Mouse (Mus musculus) liver, embryonic 15.5 days (tissue): Measurements from ENCODE around the gene Tars2. TPM values are rescaled to one million over a fixed set of nuclear protein-coding genes. Genes with fewer than 3 reads are reported as not detected.

Experiments used
- ATAC-seq: fragments of 200-750 bp; cut with Nextera tagmentation; 2 replicates; pipeline ENCODE4 v1.8.0; 2017; ENCODE audit warnings: moderate number of reproducible peaks, mild to moderate bottlenecking, moderate library complexity; ENCODE audit not compliant: insufficient read depth
- H3K27ac ChIP-seq: fragments of 300-500 bp; sonication (generic); replicated peaks from 2 replicates; pipeline ENCODE4 v1.5.1; 2015; ENCODE audit warnings: mild to moderate bottlenecking, inconsistent platforms
- H3K27me3 ChIP-seq: fragments of 300-500 bp; sonication (generic); 2 replicates; pipeline ENCODE4 v1.6.1; 2015; ENCODE audit warnings: mild to moderate bottlenecking, inconsistent platforms
- H3K36me3 ChIP-seq: fragments of 300-500 bp; sonication (generic); replicated peaks from 2 replicates; pipeline ENCODE4 v1.6.1; 2015; ENCODE audit warnings: moderate library complexity, mild to moderate bottlenecking, inconsistent platforms
- H3K4me1 ChIP-seq: fragments of 300-500 bp; sonication (generic); replicated peaks from 2 replicates; pipeline ENCODE4 v1.6.1; 2015; ENCODE audit warnings: inconsistent platforms
- H3K4me2 ChIP-seq: fragments of 300-500 bp; sonication (generic); 2 replicates; pipeline ENCODE4 v1.6.1; 2015; ENCODE audit warnings: moderate library complexity, mild to moderate bottlenecking, inconsistent platforms
- H3K4me3 ChIP-seq: fragments of 300-500 bp; sonication (generic); replicated peaks from 2 replicates; pipeline ENCODE4 v1.5.1; 2015; ENCODE audit warnings: mild to moderate bottlenecking, inconsistent platforms
- H3K9ac ChIP-seq: fragments of 300-500 bp; sonication (generic); 2 replicates; pipeline ENCODE4 v1.6.1; 2015; ENCODE audit warnings: moderate library complexity, mild to moderate bottlenecking, inconsistent platforms
- H3K9me3 ChIP-seq: fragments of 300-500 bp; sonication (generic); replicated peaks from 2 replicates; pipeline ENCODE4 v1.6.1; 2016; ENCODE audit warnings: inconsistent platforms
- WGBS: fragments of 180-500 bp; shearing (Covaris S2); methylation state at CpG from one replicate; pipeline ENCODE4 v1.1.7; 2015; ENCODE audit warnings: mixed read lengths; ENCODE audit not compliant: insufficient replicate concordance; 5-methylcytosine and 5-hydroxymethylcytosine counted together
- polyA plus RNA-seq: library from polyadenylated mRNA; unstranded; fragments of >200 nt; fragmentation: Nextera tagmentation; extraction: Ambion mirVana; gene quantifications from 2 replicates; pipeline ENCODE4 v1.2.1, GENCODE M21; 2015

Tars2 gene
- polyA plus RNA-seq, 1 experiment from 2014 or later: 33.8 TPM

DNA sequence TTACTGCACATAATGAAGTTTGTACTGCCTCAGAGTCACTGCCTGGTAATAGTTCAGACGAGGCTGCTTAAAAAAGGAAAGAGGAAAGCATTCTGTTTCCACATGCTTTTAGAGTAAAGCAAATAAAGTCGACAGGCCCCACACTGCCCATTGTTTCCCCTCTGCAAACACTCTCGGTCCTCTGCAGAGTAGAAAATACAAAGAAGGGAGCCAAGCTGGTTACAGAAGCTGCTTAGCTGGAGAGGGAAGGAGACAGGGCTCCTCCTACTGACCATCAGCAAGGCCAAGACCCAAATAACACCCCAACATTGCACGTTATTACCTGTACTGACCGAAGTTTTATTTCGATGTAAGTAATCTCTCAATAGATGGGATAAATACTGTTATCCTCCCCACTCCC is 3.0 kb upstream of the Tars2 start:
- WGBS: 69% methylated on average over 6 of the region's 6 CpGs
- H3K4me1 ChIP-seq: no peaks in the 10 kb centered on the region
- no peaks in the 10 kb centered on the region for H3K9me3 ChIP-seq
- H3K4me3 ChIP-seq: no peak overlapping the region
- no peak overlapping the region for H3K27ac ChIP-seq
- no peak overlapping the region for H3K4me2 ChIP-seq
- H3K36me3 ChIP-seq: peaks cover 42% of the 10 kb centered on the region
- ATAC-seq: no peak
- H3K9ac ChIP-seq: no peak overlapping the region
- no peaks in the 10 kb centered on the region for H3K27me3 ChIP-seq

DNA sequence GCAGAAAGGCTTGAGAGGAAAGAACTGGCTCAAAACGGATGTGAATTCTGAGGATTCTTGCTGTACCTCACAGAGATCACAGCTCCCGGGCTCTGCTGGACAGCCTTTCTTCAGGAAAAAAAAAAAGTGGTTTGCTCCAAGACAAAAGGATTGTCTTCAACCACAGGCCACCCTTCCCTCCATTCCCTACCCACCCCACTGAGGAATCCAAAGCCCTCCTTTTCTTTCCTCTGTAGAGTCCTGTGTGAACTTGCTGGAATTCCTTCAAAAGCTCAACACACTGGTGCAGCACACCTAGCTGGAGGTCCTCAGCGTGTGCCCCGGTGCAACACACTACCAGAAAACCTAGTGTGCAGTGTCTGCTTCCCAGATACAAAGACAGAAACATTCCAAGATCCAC is 1.8 kb upstream of the Tars2 start:
- WGBS: 74% methylated on average over 4 of the region's 4 CpGs
- Histone ChIP-seq H3K9me3 (no peaks in the 10 kb centered on the region), H3K36me3 (peaks cover 33% of the 10 kb centered on the region), H3K4me1 (no peaks in the 10 kb centered on the region), H3K4me2 (no peak overlapping the region), H3K4me3 (no peak overlapping the region), H3K9ac (no peak overlapping the region), H3K27me3 (peaks cover 3% of the 10 kb centered on the region; the same call in 1 of the 2 replicates), H3K27ac (no peak overlapping the region)
- ATAC-seq: no peak

DNA sequence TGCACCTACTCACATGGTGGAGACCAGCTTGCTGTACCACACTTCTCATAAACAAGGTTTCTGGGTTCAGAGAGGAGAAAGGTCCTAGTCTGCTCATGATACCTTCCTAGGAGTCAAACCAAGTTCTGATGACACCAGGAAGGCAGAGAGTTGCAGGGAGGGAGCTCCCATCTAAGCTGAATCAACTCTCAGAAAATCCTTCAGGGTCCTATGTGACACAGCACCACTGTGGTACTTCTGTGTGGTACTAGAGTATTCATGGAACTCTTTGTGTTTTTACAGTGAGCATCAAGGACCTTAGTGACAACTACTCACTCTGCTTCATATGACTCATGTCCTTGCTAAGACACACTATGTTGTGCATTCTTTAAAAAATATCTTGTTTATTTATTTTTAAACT is 650 bp upstream of the Tars2 start:
- H3K4me2 ChIP-seq: no peak overlapping the region
- H3K4me3 ChIP-seq: no peak overlapping the region
- H3K9me3 ChIP-seq: no peaks in the 10 kb centered on the region
- H3K27me3 ChIP-seq: peaks cover 8% of the 10 kb centered on the region; the same call in 1 of the 2 replicates
- no peak overlapping the region for H3K9ac ChIP-seq
- H3K27ac ChIP-seq: no peak overlapping the region
- peaks cover 22% of the 10 kb centered on the region for H3K36me3 ChIP-seq
- H3K4me1 ChIP-seq: peaks cover under 1% of the 10 kb centered on the region; the same call in 1 of the 2 replicates
- no peak for ATAC-seq

DNA sequence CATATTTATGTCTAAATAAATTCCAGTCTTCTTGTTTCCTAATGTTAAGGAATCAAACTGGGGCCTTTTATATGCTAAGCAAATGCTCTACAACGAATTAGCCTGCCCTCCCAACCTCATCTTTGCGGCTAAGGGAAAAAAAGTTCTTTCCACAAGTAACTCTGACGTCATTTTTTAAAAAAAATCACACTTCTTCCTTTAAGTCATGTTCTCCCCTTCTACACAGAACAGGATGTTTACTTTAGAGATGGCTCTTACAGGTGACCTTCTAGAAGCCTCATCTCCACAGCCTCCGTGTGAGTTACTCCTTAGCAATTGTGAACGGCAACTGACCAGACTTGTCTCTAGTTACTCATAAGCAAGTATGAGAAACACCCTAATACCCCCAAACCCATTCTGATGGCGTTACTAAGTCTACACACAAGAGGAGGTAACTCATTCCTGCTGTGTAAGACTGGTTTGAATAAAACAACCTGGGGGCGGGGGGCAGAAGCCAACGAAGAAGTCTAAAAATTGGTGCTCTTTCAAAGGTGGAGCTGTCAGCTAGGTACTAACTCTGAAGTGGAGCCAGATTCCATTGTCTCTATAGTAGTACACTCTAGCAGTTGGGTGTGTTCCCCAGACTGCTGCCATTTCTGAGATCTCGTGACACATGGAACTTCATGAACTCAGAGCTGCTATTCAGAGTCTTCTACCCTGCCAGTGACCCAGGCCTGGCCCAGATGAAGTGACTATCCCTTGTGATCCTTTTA is 1.4 kb downstream of the Tars2 start:
- 44% methylated on average over 9 of the region's 9 CpGs for WGBS
- Histone ChIP-seq H3K9me3 (no peaks in the 10 kb centered on the region), H3K36me3 (0 out of 2 replicates have a peak, but pooled peaks cover 2% of the 10 kb centered on the region), H3K9ac (no peak overlapping the region), H3K27ac (no peak overlapping the region), H3K4me2 (no peak overlapping the region), H3K4me3 (no peak overlapping the region), H3K27me3 (peaks cover 8% of the 10 kb centered on the region; the same call in 1 of the 2 replicates), H3K4me1 (peaks cover 18% of the 10 kb centered on the region)
- no peak for ATAC-seq

DNA sequence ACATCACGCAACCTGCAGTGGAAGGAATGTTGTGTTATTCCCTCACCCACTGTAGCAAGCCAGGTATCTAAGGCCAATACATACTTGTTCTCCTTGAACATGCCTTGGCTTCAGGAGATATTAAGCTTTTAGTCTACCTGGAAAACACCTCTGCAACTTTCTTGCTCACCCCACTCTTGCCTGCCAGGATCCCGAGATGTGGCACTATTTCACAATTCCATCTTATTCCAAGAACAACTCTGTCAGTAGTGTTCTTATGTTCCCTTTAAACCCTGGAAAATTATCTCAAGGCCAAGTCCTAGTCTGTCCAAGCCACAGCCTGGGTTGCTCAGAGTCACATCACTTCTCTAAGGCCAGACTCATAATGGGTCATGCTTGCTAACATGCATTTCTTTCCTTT is 3.2 kb downstream of the Tars2 start:
- Histone ChIP-seq H3K27ac (no peak overlapping the region), H3K36me3 (peaks cover 14% of the 10 kb centered on the region; the same call in 1 of the 2 replicates), H3K4me3 (no peak overlapping the region), H3K4me2 (no peak overlapping the region), H3K27me3 (peaks cover 8% of the 10 kb centered on the region; the same call in 1 of the 2 replicates), H3K9me3 (no peaks in the 10 kb centered on the region), H3K4me1 (peaks cover 26% of the 10 kb centered on the region), H3K9ac (no peak overlapping the region)
- ATAC-seq: no peak
- 69% methylated on average over 2 of the region's 2 CpGs for WGBS

DNA sequence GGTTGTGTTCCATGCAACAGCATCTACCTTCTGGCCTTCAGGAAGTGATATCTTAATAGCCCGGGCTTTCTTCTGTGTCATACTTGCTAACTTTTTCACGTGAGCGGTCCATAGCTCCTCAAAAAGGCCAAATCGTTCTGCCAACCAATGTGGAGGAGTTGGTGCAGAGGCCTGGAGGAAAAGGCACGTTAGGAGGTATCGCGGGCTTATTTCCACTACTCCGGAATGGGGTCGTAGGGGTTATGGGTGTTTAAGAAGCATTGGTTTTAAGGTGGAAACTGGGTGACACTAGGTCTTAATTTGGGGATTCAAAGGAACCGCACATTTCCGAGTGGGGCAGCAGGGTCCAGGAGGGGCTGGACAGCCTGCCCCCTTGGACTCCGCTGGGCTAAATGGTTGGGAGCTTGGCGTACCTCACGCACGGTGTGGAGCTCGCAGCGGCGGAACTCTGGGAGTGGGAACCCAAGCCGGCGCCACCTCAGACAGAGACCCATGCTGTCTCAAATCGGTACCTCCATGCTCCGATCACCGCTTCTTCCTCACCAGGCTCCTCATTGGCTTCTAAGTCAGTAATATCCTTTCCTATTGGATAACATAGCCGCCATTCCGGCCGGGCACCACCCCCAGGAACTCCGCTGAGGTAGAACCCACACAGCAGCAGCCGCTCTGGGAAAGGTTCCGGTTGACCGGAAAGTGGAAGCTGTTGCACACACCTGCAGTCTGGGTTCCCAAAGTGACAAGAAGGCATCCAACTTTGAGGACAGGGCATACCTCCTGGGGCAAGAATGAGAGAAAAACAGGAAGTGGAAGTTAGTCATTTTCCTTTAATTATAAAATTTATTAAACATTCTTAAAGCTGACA is 5.4 kb downstream of the Tars2 start:
- Histone ChIP-seq H3K4me1 (peaks cover 26% of the 10 kb centered on the region), H3K27ac (peak overlapping the region; percentile 71), H3K9ac (peak overlapping the region; percentile 85), H3K27me3 (peaks cover 8% of the 10 kb centered on the region; the same call in 1 of the 2 replicates), H3K4me2 (peak overlapping the region; percentile 89), H3K9me3 (no peaks in the 10 kb centered on the region), H3K36me3 (peaks cover 34% of the 10 kb centered on the region), H3K4me3 (peak overlapping the region; percentile 87)
- peak; percentile 98 for ATAC-seq
- WGBS: under 1% methylated on average over 30 of the region's 30 CpGs

DNA sequence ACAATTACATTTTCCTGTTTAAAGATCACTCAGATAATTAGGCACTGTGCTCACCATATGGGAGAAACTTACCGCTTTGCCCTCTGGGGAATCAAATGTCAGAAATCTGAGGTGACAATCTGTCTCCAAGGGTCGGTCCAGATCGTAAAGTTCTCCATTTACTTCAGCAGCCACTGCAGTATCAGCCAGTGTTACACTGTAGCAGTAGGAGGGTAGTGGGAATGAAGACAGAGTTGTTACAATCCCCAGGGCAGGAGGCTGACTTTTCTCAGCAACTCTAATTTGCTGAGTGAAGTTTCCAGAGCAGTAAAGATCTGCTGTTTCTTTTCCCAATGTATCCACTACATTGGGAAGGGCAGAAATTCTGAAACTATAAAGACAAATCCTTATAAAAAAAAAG is 7.1 kb downstream of the Tars2 start:
- Histone ChIP-seq H3K4me2 (no peak overlapping the region), H3K4me1 (peaks cover 26% of the 10 kb centered on the region), H3K9me3 (no peaks in the 10 kb centered on the region), H3K27me3 (peaks cover 8% of the 10 kb centered on the region; the same call in 1 of the 2 replicates), H3K4me3 (no peak overlapping the region), H3K9ac (no peak overlapping the region), H3K36me3 (peaks cover 50% of the 10 kb centered on the region), H3K27ac (no peak overlapping the region)
- no peak for ATAC-seq
- 80% methylated on average over 3 of the region's 3 CpGs for WGBS

DNA sequence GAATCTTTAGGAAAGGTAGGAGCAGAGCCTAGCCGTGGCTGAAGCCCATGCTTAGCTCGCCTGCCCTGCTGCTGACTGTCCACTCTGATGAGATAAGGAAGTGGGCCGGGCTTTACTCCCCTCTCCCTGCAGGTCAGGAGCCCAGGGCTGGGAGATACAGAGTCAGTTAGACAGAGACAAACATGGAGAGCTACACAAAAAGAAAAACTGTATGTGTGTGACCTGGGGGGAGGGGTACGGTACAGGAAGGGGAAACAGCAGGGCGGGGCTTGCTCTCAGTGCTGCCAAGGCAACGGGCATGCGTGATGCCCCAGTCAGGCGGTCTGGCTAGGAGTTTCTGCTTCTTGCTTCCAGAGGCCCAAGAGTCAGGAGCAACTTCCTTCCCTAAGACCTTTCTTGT is 19.6 kb downstream of the Tars2 start:
- Histone ChIP-seq H3K4me3 (no peak overlapping the region), H3K4me1 (peaks cover 25% of the 10 kb centered on the region), H3K27me3 (no peaks in the 10 kb centered on the region), H3K9me3 (no peaks in the 10 kb centered on the region), H3K9ac (no peak overlapping the region), H3K4me2 (peak overlapping the region; percentile 23; the same call in 1 of the 2 replicates), H3K27ac (peak overlapping the region; percentile 70), H3K36me3 (peaks cover 49% of the 10 kb centered on the region)
- peak; percentile 33; the same call in 1 of the 2 replicates for ATAC-seq
- 23% methylated on average over 8 of the region's 8 CpGs for WGBS

DNA sequence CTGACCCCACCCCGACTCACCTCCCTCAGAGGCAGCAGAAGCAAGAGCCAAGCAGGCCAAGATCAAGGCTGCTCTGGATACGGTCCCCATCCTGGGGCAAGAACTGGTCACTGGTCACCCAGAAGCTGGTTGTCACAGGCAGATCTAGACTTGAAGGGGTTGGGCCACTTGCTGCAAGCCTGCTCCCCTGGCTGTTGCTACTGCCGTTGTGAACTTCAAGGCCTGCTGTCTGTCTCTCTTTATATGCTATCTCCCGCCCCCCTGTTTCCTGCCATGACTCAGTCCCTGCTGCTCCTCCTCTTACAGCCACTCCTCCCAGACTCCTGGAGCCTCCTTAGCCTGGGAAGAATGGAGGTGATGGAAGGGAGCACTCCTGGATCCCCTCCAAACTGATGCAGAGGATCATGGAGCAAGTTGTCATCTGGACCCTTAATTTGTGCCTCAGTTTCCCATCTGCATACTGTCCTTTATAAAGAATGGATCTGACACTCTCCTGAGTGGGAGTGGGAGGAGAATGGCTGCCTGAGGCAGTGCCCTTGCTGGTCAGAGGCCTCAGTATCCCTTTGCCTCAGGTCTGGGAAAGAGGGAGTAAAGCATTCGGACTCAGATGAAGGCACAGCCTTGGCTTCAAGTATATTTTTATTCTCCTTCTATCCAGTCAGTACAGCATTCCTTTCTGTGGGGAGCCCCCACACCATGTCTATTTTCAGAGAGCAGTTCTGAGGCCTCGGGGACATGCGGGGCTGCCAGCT is 20.5 kb downstream of the Tars2 start, which contains the start of gene Ecm1:
TSS of gene Ecm1 (minus strand) at position 217 of the 752 bp plus-strand sequence.
- Histone ChIP-seq H3K4me2 (peak within 1 kb of the TSS; percentile 23; the same call in 1 of the 2 replicates), H3K36me3 (peaks cover 40% of the 10 kb centered on the region), H3K9ac (no peak within 1 kb of the TSS), H3K4me1 (peaks cover 34% of the 10 kb centered on the region), H3K9me3 (no peaks in the 10 kb centered on the region), H3K27ac (peak within 1 kb of the TSS; percentile 70), H3K27me3 (no peaks in the 10 kb centered on the region), H3K4me3 (no peak within 1 kb of the TSS)
- WGBS: 52% methylated on average over 7 of the region's 7 CpGs
- no peak for ATAC-seq

DNA sequence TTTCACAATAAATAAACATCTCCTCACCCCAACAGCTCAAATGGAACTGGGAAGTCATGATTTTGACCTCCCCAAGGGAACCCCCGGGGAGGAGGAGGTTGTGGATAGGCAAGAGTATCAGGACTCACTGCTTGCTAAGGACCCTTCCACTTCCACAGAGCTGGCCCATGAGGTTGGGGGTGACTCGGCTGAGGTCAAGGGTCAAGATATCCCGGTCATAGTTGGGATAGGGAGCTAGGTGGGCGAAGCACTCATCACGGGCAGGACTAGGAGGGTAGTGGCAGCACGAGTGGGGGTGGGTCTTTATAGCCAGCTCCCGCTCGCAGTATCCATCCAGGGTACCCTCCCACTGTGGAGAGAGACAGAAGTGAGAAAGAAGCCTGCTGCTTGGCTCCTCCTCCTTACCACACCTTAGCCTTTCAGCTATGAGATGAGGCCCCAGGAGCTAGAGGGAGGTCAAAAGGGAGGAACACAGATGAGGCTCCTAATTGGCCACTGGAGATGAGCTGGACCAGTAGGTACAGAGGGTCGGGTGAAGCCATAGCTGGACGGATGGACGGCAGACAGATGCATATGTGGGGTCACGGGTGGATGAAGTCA is 24.8 kb downstream of the Tars2 start:
- Histone ChIP-seq H3K27ac (no peak overlapping the region), H3K4me2 (no peak overlapping the region), H3K4me1 (peaks cover 46% of the 10 kb centered on the region), H3K27me3 (no peaks in the 10 kb centered on the region), H3K9ac (no peak overlapping the region), H3K4me3 (no peak overlapping the region), H3K9me3 (no peaks in the 10 kb centered on the region), H3K36me3 (peaks cover 4% of the 10 kb centered on the region; the same call in 1 of the 2 replicates)
- 76% methylated on average over 12 of the region's 12 CpGs for WGBS
- no peak for ATAC-seq
